Mouse (Mus musculus): ENCODE measurements around the gene Adarb2.

- no peak for TF ChIP-seq POLR2A (IDR thresholded peaks at IDR 0.05; ENCODE audit: extremely low read depth, insufficient read depth, low read length)
- TF ChIP-seq CTCF (IDR thresholded peaks at IDR 0.05; ENCODE audit: extremely low read depth, insufficient read depth, low read length), result no peak
These were observed 203.4 kb downstream of the Adarb2 start for GRCm38 (mm10) chr13:8406020-8406419.
